Mouse (Mus musculus): ENCODE measurements at regions not wholly inside any gene's neighbourhood (a gene's known extent, or its start where the extent isn't known, plus 50 kb on each side); places are given as distances from the start of the nearest gene placed in this dataset.

- DNase-seq = peak; percentile 0
Observed at GRCm38 (mm10) chrY:89267946-89268345, 215.3 kb downstream of the Gm21294 start.
